Mouse (Mus musculus): ENCODE results near the gene Tubd1.

DNA sequence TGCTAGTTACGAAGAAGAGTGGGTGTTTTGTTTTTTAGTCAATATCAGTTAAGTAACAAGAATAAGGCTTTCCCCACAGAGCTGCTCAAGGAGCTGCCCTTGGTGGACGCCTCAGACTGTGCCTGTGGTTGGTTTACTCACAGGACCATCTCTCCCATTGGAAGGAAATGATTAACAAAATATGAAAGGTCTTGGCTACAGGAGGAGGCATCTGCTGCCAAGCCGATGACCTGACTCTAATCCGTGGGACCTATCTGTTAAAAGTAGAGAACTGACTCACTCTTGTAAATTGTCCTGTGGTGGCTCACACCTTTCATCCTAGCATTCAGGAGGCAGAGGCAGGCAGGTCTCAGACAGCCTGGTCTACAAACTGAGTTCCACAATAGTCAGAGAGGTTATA is 17.3 kb upstream of the Tubd1 start:
- TF ChIP-seq POLR2A (IDR thresholded peaks at IDR 0.05; ENCODE audit: control insufficient read depth, low read depth, low read length): no peak
- no peak for TF ChIP-seq CTCF (IDR thresholded peaks at IDR 0.05; ENCODE audit: control insufficient read depth, insufficient read depth, insufficient replicate concordance, low read depth, low read length)
